Mouse (Mus musculus) liver, postnatal 0 days (tissue): ENCODE results near the gene Ncaph2.

Source experiments
- CTCF ChIP-seq: sonication (generic); IDR thresholded peaks from 2 replicates; pipeline ENCODE4 v1.5.1; 2016; ENCODE audit warnings: antibody characterized with exemption, low read depth
- EP300 ChIP-seq: IDR thresholded peaks from 2 replicates; pipeline ENCODE4 v1.6.1; 2016; ENCODE audit warnings: antibody characterized with exemption, low read depth, mild to moderate bottlenecking

- TF ChIP-seq CTCF = 0 out of 2 replicates have a peak, but pooled peaks have one; percentile 7
- peak; percentile 71; the same call in 1 of the 2 replicates for TF ChIP-seq EP300
Observed at GRCm38 (mm10) chr15:89355241-89356187, at the start of gene Ncaph2, which contains the start of gene Lmf2.
